Mouse (Mus musculus): Measurements from ENCODE around the gene Gm5725. TPM values are rescaled to one million over a fixed set of nuclear protein-coding genes. Genes with fewer than 3 reads are reported as not detected.
"Not testable (repeated sequence)": the region's sequence is repeated elsewhere in the genome, so short reads cannot be mapped to it uniquely, and the experiment has no call there.

The Gm5725 gene
- polyA plus RNA-seq (2016; fragmentation: Nextera tagmentation; extraction: Ambion mirVana): not detected in 2 replicates

GRCm38 (mm10) chr7:21844167-21844566, at the start of gene Gm5725:
TSS of gene Gm5725 (minus strand) at chr7:21844267.
- not testable (repeated sequence) for ATAC-seq
- WGBS (ENCODE audit: insufficient replicate concordance): no CpG with 5 or more reads among the region's 1 CpGs

GRCm38 (mm10) chr7:21832051-21832450, 12.0 kb downstream of the Gm5725 start, which contains the start of gene Vmn1r135:
TSS of gene Vmn1r135 (plus strand) at chr7:21832351.
- not testable (repeated sequence) for H3K4me2 ChIP-seq; H3K4me3 ChIP-seq; H3K9me3 ChIP-seq (replicated peaks); H3K36me3 ChIP-seq; H3K4me1 ChIP-seq; H3K27me3 ChIP-seq (replicated peaks); H3K9ac ChIP-seq; H3K27ac ChIP-seq; ATAC-seq
- WGBS (ENCODE audit: insufficient replicate concordance): no CpG with 5 or more reads among the region's 1 CpGs

More at GRCm38 (mm10) chr7:21844167-21844566, at the start of gene Gm5725:
- not testable (repeated sequence) for H3K4me3 ChIP-seq; H3K27me3 ChIP-seq (replicated peaks); H3K27ac ChIP-seq; H3K36me3 ChIP-seq; H3K9ac ChIP-seq; H3K4me2 ChIP-seq; H3K4me1 ChIP-seq; H3K9me3 ChIP-seq (replicated peaks)

- H3K9ac ChIP-seq; H3K4me3 ChIP-seq; H3K27ac ChIP-seq; H3K27me3 ChIP-seq (replicated peaks); H3K36me3 ChIP-seq; ATAC-seq; H3K9me3 ChIP-seq (replicated peaks); H3K4me2 ChIP-seq; H3K4me1 ChIP-seq: not testable (repeated sequence)
- no CpG with 5 or more reads among the region's 3 CpGs for WGBS (ENCODE audit: insufficient replicate concordance)
Observed at GRCm38 (mm10) chr7:21796628-21797027, 47.4 kb downstream of the Gm5725 start, which contains the start of gene Gm4177. TSS of gene Gm4177 (minus strand) at chr7:21796728.

Other genes starting within 250 kb of the Gm5725 start
- not detected in 2 replicates for gene Vmn1r132, start 230.2 kb downstream of the Gm5725 start, polyA plus RNA-seq (2016; fragmentation: Nextera tagmentation; extraction: Ambion mirVana)
- not detected in 2 replicates for gene Gm4175, start 82.8 kb downstream of the Gm5725 start, polyA plus RNA-seq (2016; fragmentation: Nextera tagmentation; extraction: Ambion mirVana)
- not detected in 2 replicates for gene Gm4177, start 47.5 kb downstream of the Gm5725 start, polyA plus RNA-seq (2016; fragmentation: Nextera tagmentation; extraction: Ambion mirVana)
- gene Vmn1r135, start 11.9 kb downstream of the Gm5725 start, polyA plus RNA-seq (2016; fragmentation: Nextera tagmentation; extraction: Ambion mirVana): not detected in 2 replicates
- gene Gm5891, start 77.0 kb upstream of the Gm5725 start, polyA plus RNA-seq (2016; fragmentation: Nextera tagmentation; extraction: Ambion mirVana): not detected in 2 replicates
- gene Vmn1r137, start 150.3 kb upstream of the Gm5725 start, polyA plus RNA-seq (2016; fragmentation: Nextera tagmentation; extraction: Ambion mirVana): not detected in 2 replicates
- not detected in 2 replicates for gene Vmn1r138, start 184.6 kb upstream of the Gm5725 start, polyA plus RNA-seq (2016; fragmentation: Nextera tagmentation; extraction: Ambion mirVana)
- gene Gm6176, start 212.0 kb upstream of the Gm5725 start, polyA plus RNA-seq (2016; fragmentation: Nextera tagmentation; extraction: Ambion mirVana): not detected in 2 replicates
- not detected in 2 replicates for gene Vmn1r139, start 224.8 kb upstream of the Gm5725 start, polyA plus RNA-seq (2016; fragmentation: Nextera tagmentation; extraction: Ambion mirVana)

Data from liver, embryonic 12.5 days (tissue).